Mouse (Mus musculus): Measurements from ENCODE around the gene Tcp10a.
"Not testable (repeated sequence)": the region's sequence is repeated elsewhere in the genome, so short reads cannot be mapped to it uniquely, and the experiment has no call there.

Tcp10a gene

GRCm38 (mm10) chr17:7324346-7324745, at the start of gene Tcp10a:
Gene Tcp10a, plus strand, starts transcription at chr17:7324646.
- not testable (repeated sequence) for DNase-seq (ENCODE audit: low spot score)

GRCm38 (mm10) chr17:7278702-7279242, 45.7 kb upstream of the Tcp10a start:
- no peak for DNase-seq (ENCODE audit: low spot score)

- no peak for DNase-seq (ENCODE audit: low spot score)
Measured at GRCm38 (mm10) chr17:7279251-7279650, 45.2 kb upstream of the Tcp10a start.

- peak; percentile 74 for DNase-seq (ENCODE audit: low spot score)
Measured at GRCm38 (mm10) chr17:7284297-7284910, 40.0 kb upstream of the Tcp10a start.

- no peak for DNase-seq (ENCODE audit: low spot score)
Measured at GRCm38 (mm10) chr17:7285292-7285691, 39.2 kb upstream of the Tcp10a start.

GRCm38 (mm10) chr17:7286422-7287050, 37.9 kb upstream of the Tcp10a start:
- DNase-seq (ENCODE audit: low spot score) = no peak

GRCm38 (mm10) chr17:7292012-7292684, 32.3 kb upstream of the Tcp10a start:
- DNase-seq (ENCODE audit: low spot score) = no peak

GRCm38 (mm10) chr17:7306278-7307196, 17.9 kb upstream of the Tcp10a start:
- not testable (repeated sequence) for DNase-seq (ENCODE audit: low spot score)

GRCm38 (mm10) chr17:7315693-7316382, 8.6 kb upstream of the Tcp10a start:
- DNase-seq (ENCODE audit: low spot score) = not testable (repeated sequence)

GRCm38 (mm10) chr17:7319789-7320188, 4.7 kb upstream of the Tcp10a start:
- not testable (repeated sequence) for DNase-seq (ENCODE audit: low spot score)

- DNase-seq (ENCODE audit: low spot score) = not testable (repeated sequence)
Measured at GRCm38 (mm10) chr17:7326415-7326814, 2.0 kb downstream of the Tcp10a start.

GRCm38 (mm10) chr17:7332745-7333144, 8.3 kb downstream of the Tcp10a start:
- not testable (repeated sequence) for DNase-seq (ENCODE audit: low spot score)

GRCm38 (mm10) chr17:7337381-7337780, 12.9 kb downstream of the Tcp10a start:
- DNase-seq (ENCODE audit: low spot score) = not testable (repeated sequence)

- DNase-seq (ENCODE audit: low spot score) = not testable (repeated sequence)
Measured at GRCm38 (mm10) chr17:7348765-7349164, 24.3 kb downstream of the Tcp10a start.

GRCm38 (mm10) chr17:7352596-7352995, 28.1 kb downstream of the Tcp10a start, which contains the start of gene Ttll2:
Gene Ttll2, minus strand, starts transcription at chr17:7352696.
- DNase-seq (ENCODE audit: low spot score) = not testable (repeated sequence)

GRCm38 (mm10) chr17:7359806-7360205, 35.4 kb downstream of the Tcp10a start:
- DNase-seq (ENCODE audit: low spot score) = not testable (repeated sequence)

- DNase-seq (ENCODE audit: low spot score) = peak; percentile 11
Measured at GRCm38 (mm10) chr17:7360749-7361465, 36.5 kb downstream of the Tcp10a start.

GRCm38 (mm10) chr17:7365615-7366014, 41.2 kb downstream of the Tcp10a start:
- not testable (repeated sequence) for DNase-seq (ENCODE audit: low spot score)

GRCm38 (mm10) chr17:7366265-7366664, 41.8 kb downstream of the Tcp10a start:
- not testable (repeated sequence) for DNase-seq (ENCODE audit: low spot score)

GRCm38 (mm10) chr17:7366676-7367374, 42.4 kb downstream of the Tcp10a start:
- DNase-seq (ENCODE audit: low spot score) = not testable (repeated sequence)
